Mouse (Mus musculus) intestine, embryonic 16.5 days (tissue): ENCODE data around the gene Atp6v0e2. TPM values are rescaled to one million over a fixed set of nuclear protein-coding genes. Genes with fewer than 3 reads are reported as not detected.

Experiments
- ATAC-seq: fragments of 200-750 bp; cut with Nextera tagmentation; 2 replicates; pipeline ENCODE4 v1.8.0; 2017; ENCODE audit warnings: moderate TSS enrichment, moderate library complexity
- H3K27ac ChIP-seq: fragments of 300-500 bp; sonication (generic); 2 replicates; pipeline ENCODE4 v1.5.1; 2014; ENCODE audit warnings: mild to moderate bottlenecking, low read length
- H3K27me3 ChIP-seq: fragments of 300-500 bp; sonication (generic); replicated peaks from 2 replicates; pipeline ENCODE4 v1.6.1; 2014; ENCODE audit warnings: low read length, control low read depth, mixed read lengths; ENCODE audit not compliant: control insufficient read depth, insufficient read depth
- H3K36me3 ChIP-seq: fragments of 300-500 bp; sonication (generic); 2 replicates; pipeline ENCODE4 v1.6.1; 2014; ENCODE audit warnings: low read length, control low read depth; ENCODE audit not compliant: control insufficient read depth, insufficient read depth
- H3K4me1 ChIP-seq: fragments of 300-500 bp; sonication (generic); 2 replicates; pipeline ENCODE4 v1.6.1; 2014; ENCODE audit warnings: low read length, control low read depth, mixed read lengths; ENCODE audit not compliant: control insufficient read depth, insufficient read depth
- H3K4me2 ChIP-seq: fragments of 300-500 bp; sonication (generic); 2 replicates; pipeline ENCODE4 v1.6.1; 2014; ENCODE audit warnings: low read depth, low read length, control low read depth
- H3K4me3 ChIP-seq: fragments of 300-500 bp; sonication (generic); 2 replicates; pipeline ENCODE4 v1.5.1; 2014; ENCODE audit warnings: mild to moderate bottlenecking, low read length
- H3K9ac ChIP-seq: fragments of 300-500 bp; sonication (generic); 2 replicates; pipeline ENCODE4 v1.6.1; 2014; ENCODE audit warnings: low read depth, low read length
- H3K9me3 ChIP-seq: fragments of 300-500 bp; sonication (generic); 2 replicates; pipeline ENCODE4 v1.6.1; 2016; ENCODE audit warnings: low read length, control low read depth; ENCODE audit not compliant: control insufficient read depth
- WGBS: fragments of 180-500 bp; shearing (Covaris S2); extraction: QIAGEN DNeasy Blood & Tissue Kit; methylation state at CpG from one replicate; pipeline ENCODE4 v1.1.7; 2014; 5-methylcytosine and 5-hydroxymethylcytosine counted together
- polyA plus RNA-seq: library from polyadenylated mRNA; unstranded; fragments of >200 nt; fragmentation: Nextera tagmentation; extraction: Ambion mirVana; gene quantifications from 2 replicates; pipeline ENCODE4 v1.2.1, GENCODE M21; 2015

The Atp6v0e2 gene
- polyA plus RNA-seq, 1 experiment from 2014 or later, result 26.0 TPM

DNA sequence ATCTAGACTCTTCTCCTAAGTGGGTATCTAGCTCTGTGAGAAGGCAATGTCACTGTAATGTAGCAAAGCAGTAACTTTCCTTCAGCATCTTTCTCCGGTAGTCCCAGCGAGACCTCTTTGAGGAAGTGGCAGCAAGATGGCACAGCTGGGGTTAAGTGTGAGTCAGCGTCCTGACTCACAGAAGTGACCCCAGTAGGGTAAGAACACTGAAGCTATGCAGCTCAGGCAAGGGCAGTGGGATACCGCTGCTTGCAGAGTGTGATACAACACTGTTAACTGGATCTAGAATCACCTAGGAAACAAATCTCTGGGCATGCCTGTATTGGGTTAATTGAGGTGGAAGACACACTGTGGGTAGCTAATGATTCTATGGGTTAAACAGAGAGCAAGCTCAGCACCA lies 1.3 kb upstream of the Atp6v0e2 start:
- no peak overlapping the region for H3K27ac ChIP-seq
- no peak overlapping the region for H3K4me3 ChIP-seq
- H3K9ac ChIP-seq, result no peak overlapping the region
- peaks cover 12% of the 10 kb centered on the region for H3K4me1 ChIP-seq
- no peaks in the 10 kb centered on the region for H3K9me3 ChIP-seq
- H3K4me2 ChIP-seq, result no peak overlapping the region
- H3K27me3 ChIP-seq, result no peaks in the 10 kb centered on the region
- 74% methylated on average over 4 of the region's 4 CpGs for WGBS
- no peak for ATAC-seq
- H3K36me3 ChIP-seq, result 0 out of 2 replicates have a peak, but pooled peaks cover 3% of the 10 kb centered on the region

- Histone ChIP-seq H3K4me2 (no peak overlapping the region), H3K4me1 (peaks cover 22% of the 10 kb centered on the region), H3K36me3 (no peaks in the 10 kb centered on the region), H3K9me3 (no peaks in the 10 kb centered on the region), H3K27ac (no peak overlapping the region), H3K27me3 (no peaks in the 10 kb centered on the region), H3K9ac (no peak overlapping the region), H3K4me3 (no peak overlapping the region)
- no peak for ATAC-seq
- 74% methylated on average over 4 of the region's 5 CpGs for WGBS
Observed at GRCm38 (mm10) chr6:48538841-48539737, 1.7 kb downstream of the Atp6v0e2 start.

GRCm38 (mm10) chr6:48539860-48540259 lies 2.4 kb downstream of the Atp6v0e2 start:
- Histone ChIP-seq H3K27me3 (no peaks in the 10 kb centered on the region), H3K9me3 (no peaks in the 10 kb centered on the region), H3K4me2 (no peak overlapping the region), H3K36me3 (no peaks in the 10 kb centered on the region), H3K4me1 (peaks cover 22% of the 10 kb centered on the region), H3K27ac (no peak overlapping the region), H3K4me3 (no peak overlapping the region), H3K9ac (no peak overlapping the region)
- WGBS, result 74% methylated on average over 5 of the region's 5 CpGs
- no peak for ATAC-seq

GRCm38 (mm10) chr6:48540721-48541120 lies 3.3 kb downstream of the Atp6v0e2 start:
- Histone ChIP-seq H3K27me3 (no peaks in the 10 kb centered on the region), H3K4me2 (no peak overlapping the region), H3K4me3 (no peak overlapping the region), H3K36me3 (no peaks in the 10 kb centered on the region), H3K4me1 (peaks cover 22% of the 10 kb centered on the region), H3K9ac (no peak overlapping the region), H3K27ac (no peak overlapping the region), H3K9me3 (no peaks in the 10 kb centered on the region)
- ATAC-seq, result no peak
- WGBS, result 49% methylated on average over 3 of the region's 3 CpGs

GRCm38 (mm10) chr6:48541560-48542450 lies 4.4 kb downstream of the Atp6v0e2 start:
- peak overlapping the region; percentile 39; the same call in 1 of the 2 replicates for H3K9ac ChIP-seq
- WGBS, result 26% methylated on average over 7 of the region's 7 CpGs
- no peaks in the 10 kb centered on the region for H3K36me3 ChIP-seq
- H3K4me1 ChIP-seq, result peaks cover 22% of the 10 kb centered on the region
- no peak overlapping the region for H3K4me3 ChIP-seq
- H3K9me3 ChIP-seq, result no peaks in the 10 kb centered on the region
- 0 out of 2 replicates have a peak, but pooled peaks have one; percentile 17 for ATAC-seq
- H3K27me3 ChIP-seq, result no peaks in the 10 kb centered on the region
- H3K27ac ChIP-seq, result no peak overlapping the region
- H3K4me2 ChIP-seq, result no peak overlapping the region

- no peak overlapping the region for H3K4me3 ChIP-seq
- no peak overlapping the region for H3K4me2 ChIP-seq
- H3K4me1 ChIP-seq, result peaks cover 16% of the 10 kb centered on the region
- no peak for ATAC-seq
- 85% methylated on average over 3 of the region's 3 CpGs for WGBS
- H3K9ac ChIP-seq, result no peak overlapping the region
- H3K27ac ChIP-seq, result no peak overlapping the region
- H3K9me3 ChIP-seq, result no peaks in the 10 kb centered on the region
- no peaks in the 10 kb centered on the region for H3K36me3 ChIP-seq
- H3K27me3 ChIP-seq, result no peaks in the 10 kb centered on the region
Observed at GRCm38 (mm10) chr6:48542631-48543030, 5.2 kb downstream of the Atp6v0e2 start.

DNA sequence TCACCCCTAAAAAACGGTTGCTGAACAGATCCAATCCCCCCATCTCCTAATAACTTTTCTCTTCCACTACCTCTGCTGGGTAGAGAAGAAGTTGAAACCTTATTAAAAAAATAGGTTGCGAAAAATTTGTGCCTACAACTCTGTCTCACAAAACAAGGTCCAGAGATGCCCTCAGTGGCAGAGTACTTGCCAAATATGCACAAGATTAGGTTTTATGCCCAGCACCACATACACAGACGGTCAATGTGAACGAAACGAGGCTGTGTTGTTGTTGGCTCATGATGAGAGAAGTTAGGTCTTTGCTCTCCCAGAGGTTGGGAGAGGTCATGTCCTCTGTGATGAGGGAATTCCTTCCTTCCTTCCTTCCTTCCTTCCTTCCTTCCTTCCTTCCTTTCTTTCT lies 7.8 kb downstream of the Atp6v0e2 start:
- no peak overlapping the region for H3K9ac ChIP-seq
- H3K36me3 ChIP-seq, result no peaks in the 10 kb centered on the region
- H3K4me2 ChIP-seq, result no peak overlapping the region
- ATAC-seq, result no peak
- peaks cover 10% of the 10 kb centered on the region for H3K4me1 ChIP-seq
- no peak overlapping the region for H3K27ac ChIP-seq
- no peaks in the 10 kb centered on the region for H3K27me3 ChIP-seq
- no peaks in the 10 kb centered on the region for H3K9me3 ChIP-seq
- no peak overlapping the region for H3K4me3 ChIP-seq
- 78% methylated on average over 5 of the region's 5 CpGs for WGBS

- 56% methylated on average over 1 of the region's 1 CpGs for WGBS
- no peaks in the 10 kb centered on the region for H3K9me3 ChIP-seq
- H3K4me3 ChIP-seq, result no peak overlapping the region
- H3K27me3 ChIP-seq, result no peaks in the 10 kb centered on the region
- ATAC-seq, result no peak
- H3K4me1 ChIP-seq, result peaks cover 10% of the 10 kb centered on the region
- H3K9ac ChIP-seq, result no peak overlapping the region
- no peak overlapping the region for H3K27ac ChIP-seq
- no peaks in the 10 kb centered on the region for H3K36me3 ChIP-seq
- no peak overlapping the region for H3K4me2 ChIP-seq
Observed at GRCm38 (mm10) chr6:48546271-48546670, 8.9 kb downstream of the Atp6v0e2 start.

- no peak overlapping the region for H3K4me3 ChIP-seq
- 47% methylated on average over 4 of the region's 4 CpGs for WGBS
- no peak overlapping the region for H3K4me2 ChIP-seq
- H3K27ac ChIP-seq, result no peak overlapping the region
- no peaks in the 10 kb centered on the region for H3K9me3 ChIP-seq
- no peak for ATAC-seq
- H3K36me3 ChIP-seq, result no peaks in the 10 kb centered on the region
- H3K9ac ChIP-seq, result no peak overlapping the region
- peaks cover 4% of the 10 kb centered on the region for H3K4me1 ChIP-seq
- no peaks in the 10 kb centered on the region for H3K27me3 ChIP-seq
Observed at GRCm38 (mm10) chr6:48546858-48547257, 9.4 kb downstream of the Atp6v0e2 start.
